Mouse (Mus musculus): ENCODE data around the gene Atp6v0a4.

The Atp6v0a4 gene

DNA sequence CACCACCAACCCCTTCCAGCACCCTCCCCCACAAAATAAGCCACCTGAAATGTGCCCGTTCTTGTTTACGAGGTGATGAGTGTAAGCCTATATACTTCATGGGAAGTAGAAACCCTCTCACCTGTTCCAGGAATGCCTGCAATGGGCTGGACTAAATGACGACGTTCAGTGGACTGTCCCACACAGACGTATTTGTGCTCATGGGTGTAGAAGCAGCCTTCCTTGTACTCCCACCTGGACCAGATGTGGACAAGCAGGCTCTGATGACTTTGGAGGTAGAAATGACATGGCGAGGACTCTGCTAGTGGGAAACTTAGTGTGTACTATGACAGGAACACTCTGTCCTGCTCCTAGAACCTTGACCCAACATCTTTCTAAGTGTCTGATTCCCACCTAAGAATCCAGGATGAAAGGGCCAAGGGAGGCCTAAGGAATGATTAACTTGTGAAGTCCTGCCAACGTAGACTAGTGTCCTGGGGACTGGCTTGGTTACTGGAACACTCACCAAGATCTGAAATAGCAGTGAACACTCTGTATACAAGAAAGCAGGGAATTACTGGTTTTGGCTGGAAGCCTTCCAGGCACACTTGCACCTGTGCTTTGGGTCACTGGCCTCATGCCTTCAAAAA lies at the start of gene Atp6v0a4:
Atp6v0a4 (minus strand) TSS at position 380 of the 629 bp plus-strand sequence.
- H3K27me3 ChIP-seq (ENCODE audit: control insufficient read depth, insufficient read depth, low read length, poor library complexity, severe bottlenecking), result no peaks in the 10 kb centered on the region
- no peaks in the 10 kb centered on the region for H3K36me3 ChIP-seq (ENCODE audit: control insufficient read depth, insufficient read depth, low read length, poor library complexity, severe bottlenecking)
- no peak for DNase-seq (ENCODE audit: low read depth, low spot score)

DNA sequence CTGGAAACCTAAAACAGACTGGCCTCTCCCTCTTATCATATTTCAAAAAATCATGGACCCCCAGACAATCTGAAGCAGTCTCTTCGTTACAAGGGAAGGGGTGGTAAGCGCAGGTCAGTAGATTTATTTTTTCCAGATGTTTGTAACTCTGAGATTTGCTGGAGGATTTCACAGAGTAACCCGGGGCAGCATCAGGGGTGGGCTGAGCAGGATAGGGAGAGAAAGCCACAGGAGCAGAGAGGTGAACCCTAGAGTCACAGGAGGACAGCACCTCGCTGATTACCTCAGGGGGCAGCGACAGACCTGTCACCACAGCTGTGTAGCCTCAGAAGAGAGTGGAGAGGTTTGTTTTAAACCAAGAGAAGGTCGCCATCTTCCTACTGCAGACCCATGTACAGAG lies 41.0 kb upstream of the Atp6v0a4 start:
- no peaks in the 10 kb centered on the region for H3K36me3 ChIP-seq (ENCODE audit: control insufficient read depth, insufficient read depth, low read length, poor library complexity, severe bottlenecking)
- no peak for DNase-seq (ENCODE audit: low read depth, low spot score)
- H3K27me3 ChIP-seq (ENCODE audit: control insufficient read depth, insufficient read depth, low read length, poor library complexity, severe bottlenecking), result no peaks in the 10 kb centered on the region

DNA sequence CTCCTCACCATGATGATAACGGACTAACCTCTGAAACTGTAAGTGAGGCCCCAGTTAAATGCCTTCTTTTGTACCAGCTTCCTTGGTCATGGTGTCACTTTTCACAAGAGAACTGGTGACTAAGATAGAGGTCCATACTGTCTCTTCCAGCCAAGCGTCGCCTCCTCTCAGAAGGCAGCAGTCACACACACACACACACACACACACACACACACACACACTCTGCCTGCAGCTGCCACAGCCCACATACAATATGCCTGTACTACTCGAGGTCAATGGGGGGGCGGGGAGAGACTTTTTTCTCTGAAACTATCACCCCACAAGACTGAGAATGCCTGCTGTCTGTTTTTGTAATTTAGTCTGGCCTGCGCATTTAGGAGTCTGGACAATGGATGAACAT lies 40.3 kb upstream of the Atp6v0a4 start:
- DNase-seq (ENCODE audit: low read depth, low spot score), result no peak
- H3K27me3 ChIP-seq (ENCODE audit: control insufficient read depth, insufficient read depth, low read length, poor library complexity, severe bottlenecking), result no peaks in the 10 kb centered on the region
- no peaks in the 10 kb centered on the region for H3K36me3 ChIP-seq (ENCODE audit: control insufficient read depth, insufficient read depth, low read length, poor library complexity, severe bottlenecking)

DNA sequence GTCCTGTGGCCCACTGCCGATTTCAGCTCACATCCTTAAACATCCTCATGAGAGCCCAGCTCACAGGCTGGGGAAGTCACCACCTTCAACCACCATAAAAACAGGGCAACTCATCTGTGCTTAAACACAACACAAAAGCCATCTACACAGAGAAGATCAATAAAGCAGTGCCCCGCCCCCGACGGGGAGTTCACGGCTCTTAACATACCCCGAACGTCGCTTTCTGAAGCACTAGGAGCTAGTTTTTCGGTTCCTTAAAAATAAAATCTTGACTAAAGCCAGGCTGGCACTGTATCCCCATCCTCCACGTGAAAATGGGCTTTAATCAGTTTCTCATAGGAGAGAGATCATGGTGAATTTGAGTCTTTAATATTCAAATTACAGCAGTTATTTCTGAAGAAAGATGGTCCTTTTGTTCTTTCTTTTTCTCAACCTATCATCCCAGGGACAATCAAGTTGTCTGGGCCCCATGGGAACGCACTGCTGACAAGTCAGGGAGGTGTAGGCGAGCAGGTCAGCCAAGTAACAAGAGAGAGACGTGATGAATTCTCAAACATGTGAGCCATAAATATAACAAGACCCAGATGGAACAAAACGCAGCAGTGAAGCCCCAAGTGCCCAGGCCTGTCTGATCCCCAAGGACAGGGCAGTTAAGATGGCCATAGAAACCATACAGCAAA lies 38.6 kb upstream of the Atp6v0a4 start:
- no peaks in the 10 kb centered on the region for H3K27me3 ChIP-seq (ENCODE audit: control insufficient read depth, insufficient read depth, low read length, poor library complexity, severe bottlenecking)
- no peak for DNase-seq (ENCODE audit: low read depth, low spot score)
- no peaks in the 10 kb centered on the region for H3K36me3 ChIP-seq (ENCODE audit: control insufficient read depth, insufficient read depth, low read length, poor library complexity, severe bottlenecking)

DNA sequence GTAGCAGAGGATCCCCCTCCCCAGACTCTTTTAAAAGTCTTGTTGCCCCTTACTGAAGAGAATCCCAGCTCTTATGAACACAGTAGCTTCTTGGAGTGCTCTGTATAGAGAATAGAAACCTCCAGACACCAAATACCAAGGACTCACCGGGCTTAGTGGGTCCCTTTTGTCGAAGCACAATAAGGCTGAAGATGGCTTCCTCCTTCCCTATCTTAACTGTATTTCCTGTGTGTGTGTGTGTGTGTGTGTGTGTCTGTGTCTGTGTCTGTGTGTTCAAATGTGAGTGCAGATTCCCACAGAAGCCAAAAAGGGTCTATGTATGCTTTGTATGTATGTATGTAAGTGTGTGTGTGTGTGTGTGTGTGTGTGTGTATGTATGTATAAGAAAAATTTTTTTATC lies 36.2 kb upstream of the Atp6v0a4 start:
- Histone ChIP-seq H3K27me3 (ENCODE audit: control insufficient read depth, insufficient read depth, low read length, poor library complexity, severe bottlenecking) (no peaks in the 10 kb centered on the region), H3K36me3 (ENCODE audit: control insufficient read depth, insufficient read depth, low read length, poor library complexity, severe bottlenecking) (no peaks in the 10 kb centered on the region)
- DNase-seq (ENCODE audit: low read depth, low spot score), result no peak

DNA sequence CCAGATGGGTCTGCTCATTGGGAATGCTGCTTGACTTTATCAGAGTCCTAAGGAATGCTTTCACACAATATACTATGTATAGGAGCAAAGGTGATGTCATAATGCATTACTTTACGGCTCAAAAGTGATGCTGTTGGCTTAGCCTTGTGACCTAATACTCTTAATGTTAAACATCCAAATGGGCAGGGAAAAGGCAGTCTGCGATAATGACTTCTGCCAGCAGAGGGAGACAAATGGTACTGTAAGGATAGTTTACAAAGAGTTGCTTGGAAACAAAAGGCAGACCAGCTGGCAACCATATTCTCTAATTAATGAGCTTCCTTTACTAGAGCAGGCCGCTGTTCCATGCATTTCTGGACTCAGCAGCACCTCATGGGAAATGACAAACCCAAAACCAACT lies 35.7 kb upstream of the Atp6v0a4 start:
- Histone ChIP-seq H3K36me3 (ENCODE audit: control insufficient read depth, insufficient read depth, low read length, poor library complexity, severe bottlenecking) (no peaks in the 10 kb centered on the region), H3K27me3 (ENCODE audit: control insufficient read depth, insufficient read depth, low read length, poor library complexity, severe bottlenecking) (no peaks in the 10 kb centered on the region)
- DNase-seq (ENCODE audit: low read depth, low spot score), result peak; percentile 76

DNA sequence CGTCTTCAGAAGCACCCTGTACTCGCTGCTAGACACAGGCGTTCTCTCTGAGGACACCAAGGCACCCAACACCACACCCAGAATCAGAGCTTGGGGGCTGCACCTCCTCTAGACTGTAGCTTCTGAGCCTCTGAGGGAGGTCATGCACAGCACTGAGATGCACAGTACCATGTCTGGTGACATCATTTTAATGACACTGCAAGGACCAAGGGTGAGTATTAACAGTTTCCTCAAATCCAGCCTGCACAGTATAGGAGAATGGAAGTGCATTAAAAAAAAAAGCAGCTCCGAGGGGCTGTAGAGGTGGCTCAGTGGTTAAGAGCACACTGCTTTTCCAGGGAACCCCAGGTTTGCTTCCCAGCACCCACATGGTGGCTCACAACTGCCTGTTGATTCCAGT lies 35.2 kb upstream of the Atp6v0a4 start:
- Histone ChIP-seq H3K27me3 (ENCODE audit: control insufficient read depth, insufficient read depth, low read length, poor library complexity, severe bottlenecking) (no peaks in the 10 kb centered on the region), H3K36me3 (ENCODE audit: control insufficient read depth, insufficient read depth, low read length, poor library complexity, severe bottlenecking) (no peaks in the 10 kb centered on the region)
- no peak for DNase-seq (ENCODE audit: low read depth, low spot score)

DNA sequence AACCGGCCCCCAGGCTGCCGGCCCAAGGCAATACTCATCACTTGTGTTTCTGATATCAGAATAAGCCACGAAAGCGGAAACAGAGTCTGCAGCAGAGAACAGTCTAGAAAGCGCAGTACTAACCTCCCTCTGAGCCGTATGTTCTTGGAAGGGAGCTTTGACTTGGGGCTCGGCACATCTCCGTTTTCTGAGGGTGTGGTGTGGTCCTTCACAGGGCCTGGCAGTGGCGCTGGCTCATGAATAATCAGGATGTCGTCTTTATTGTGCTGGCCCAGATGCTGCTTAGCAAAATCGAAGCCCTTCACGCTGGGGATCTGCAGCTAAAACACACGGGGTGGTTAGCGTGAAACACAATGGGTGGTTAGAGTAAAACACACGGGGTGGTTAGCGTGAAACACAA lies 33.5 kb upstream of the Atp6v0a4 start:
- H3K36me3 ChIP-seq (ENCODE audit: control insufficient read depth, insufficient read depth, low read length, poor library complexity, severe bottlenecking), result no peaks in the 10 kb centered on the region
- DNase-seq (ENCODE audit: low read depth, low spot score), result no peak
- no peaks in the 10 kb centered on the region for H3K27me3 ChIP-seq (ENCODE audit: control insufficient read depth, insufficient read depth, low read length, poor library complexity, severe bottlenecking)

DNA sequence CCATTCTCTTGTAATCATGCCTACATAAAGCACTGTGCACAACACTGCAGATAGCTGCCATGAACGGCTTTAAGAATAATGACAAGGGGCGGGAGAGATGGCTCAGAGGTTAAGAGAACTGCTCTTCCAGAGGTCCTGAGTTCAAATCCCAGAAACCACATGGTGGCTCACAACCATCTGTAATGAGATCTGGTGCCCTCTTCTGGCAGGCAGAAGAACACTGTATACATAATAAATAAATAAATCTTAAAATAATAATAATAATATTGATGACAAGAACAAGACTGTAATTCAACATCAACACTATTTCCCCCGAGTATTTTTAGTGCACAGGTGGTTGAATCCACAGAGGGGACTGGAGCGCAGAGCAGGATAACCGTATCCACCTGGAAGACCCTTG lies 31.8 kb upstream of the Atp6v0a4 start:
- H3K27me3 ChIP-seq (ENCODE audit: control insufficient read depth, insufficient read depth, low read length, poor library complexity, severe bottlenecking), result no peaks in the 10 kb centered on the region

DNA sequence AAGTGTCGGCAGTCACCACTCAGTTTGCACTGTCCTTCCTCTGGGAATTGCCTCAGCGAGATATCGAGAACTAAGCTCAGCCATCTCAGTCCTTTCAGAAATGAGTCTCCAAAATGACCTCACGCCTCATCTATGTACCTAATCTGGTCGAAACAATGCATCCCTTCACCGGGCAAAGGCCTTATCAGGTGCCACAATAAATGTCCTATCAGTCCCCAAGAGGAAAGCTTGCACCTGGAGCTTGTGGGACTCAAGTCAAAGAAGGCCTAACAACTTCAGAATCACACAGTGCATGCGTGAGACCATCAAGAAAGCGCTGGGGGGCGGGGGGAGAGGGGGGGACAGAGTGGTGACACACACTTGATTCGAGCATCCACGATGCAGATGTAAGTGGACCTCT lies 27.9 kb upstream of the Atp6v0a4 start:
- no peaks in the 10 kb centered on the region for H3K27me3 ChIP-seq (ENCODE audit: control insufficient read depth, insufficient read depth, low read length, poor library complexity, severe bottlenecking)
- H3K36me3 ChIP-seq (ENCODE audit: control insufficient read depth, insufficient read depth, low read length, poor library complexity, severe bottlenecking), result no peaks in the 10 kb centered on the region
- no peak for DNase-seq (ENCODE audit: low read depth, low spot score)

More for the DNA sequence above, 31.8 kb upstream of the Atp6v0a4 start:
- DNase-seq (ENCODE audit: low read depth, low spot score), result no peak
- H3K36me3 ChIP-seq (ENCODE audit: control insufficient read depth, insufficient read depth, low read length, poor library complexity, severe bottlenecking), result no peaks in the 10 kb centered on the region

DNA sequence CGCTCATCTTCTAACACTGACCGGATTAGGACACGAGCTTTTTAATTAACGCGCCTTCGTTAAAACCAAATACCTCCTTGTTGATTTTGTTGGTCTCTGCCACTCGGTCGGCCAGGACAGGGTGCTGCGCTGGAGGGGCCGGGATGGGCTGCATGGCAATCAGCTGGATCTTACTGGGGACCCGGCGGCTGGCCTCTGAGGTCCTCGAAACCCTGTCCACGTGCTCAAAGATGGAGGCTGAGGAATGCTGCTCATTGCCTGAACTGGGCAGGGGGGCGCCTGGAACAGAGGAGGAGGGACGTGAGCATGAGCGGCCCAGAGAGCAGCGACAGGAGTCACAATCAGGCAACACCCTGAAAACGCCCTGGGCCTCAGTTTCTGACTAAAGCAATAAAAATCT lies 25.1 kb upstream of the Atp6v0a4 start:
- DNase-seq (ENCODE audit: low read depth, low spot score), result no peak
- no peaks in the 10 kb centered on the region for H3K36me3 ChIP-seq (ENCODE audit: control insufficient read depth, insufficient read depth, low read length, poor library complexity, severe bottlenecking)

DNA sequence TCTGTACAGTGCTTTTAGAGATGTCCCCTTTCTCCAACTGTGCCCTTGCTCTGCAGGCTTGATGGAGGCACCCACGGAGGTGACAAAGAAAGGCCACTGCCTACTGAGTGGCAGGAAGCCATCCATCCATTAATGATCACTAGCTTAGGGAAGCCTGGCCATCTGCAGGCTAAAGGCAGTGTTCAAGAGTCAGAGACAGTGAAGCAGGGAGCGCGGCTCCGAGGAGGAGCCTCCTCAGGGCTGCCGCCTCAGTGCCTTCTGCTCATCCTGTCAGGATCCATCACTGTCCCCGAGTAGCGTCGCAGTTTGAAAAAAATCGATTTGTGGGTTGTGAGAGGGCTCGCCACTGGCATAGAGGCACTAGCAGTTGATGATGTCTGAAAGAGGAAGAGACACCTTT lies 24.2 kb upstream of the Atp6v0a4 start:
- Histone ChIP-seq H3K27me3 (ENCODE audit: control insufficient read depth, insufficient read depth, low read length, poor library complexity, severe bottlenecking) (no peaks in the 10 kb centered on the region), H3K36me3 (ENCODE audit: control insufficient read depth, insufficient read depth, low read length, poor library complexity, severe bottlenecking) (no peaks in the 10 kb centered on the region)
- no peak for DNase-seq (ENCODE audit: low read depth, low spot score)

More for the DNA sequence above, 25.1 kb upstream of the Atp6v0a4 start:
- no peaks in the 10 kb centered on the region for H3K27me3 ChIP-seq (ENCODE audit: control insufficient read depth, insufficient read depth, low read length, poor library complexity, severe bottlenecking)

DNA sequence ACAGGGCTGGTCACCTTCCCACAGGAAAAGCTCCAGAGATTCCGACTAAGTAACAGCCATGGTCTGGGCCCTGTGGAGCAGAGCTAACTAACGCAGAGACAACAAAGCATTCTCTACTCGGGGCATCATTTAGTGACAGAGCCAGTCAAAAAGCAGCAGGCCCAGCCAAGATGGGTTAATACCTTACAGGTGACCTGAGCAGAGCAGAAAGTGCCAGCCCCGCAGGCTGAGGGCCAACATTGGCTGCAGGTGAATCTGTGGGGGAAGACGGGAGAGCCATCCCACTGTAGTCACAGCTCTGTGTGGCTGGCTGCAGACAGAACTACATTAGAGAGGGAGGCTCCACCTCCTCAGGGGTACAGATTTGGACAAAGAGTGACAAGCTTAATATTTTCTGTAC lies 22.9 kb upstream of the Atp6v0a4 start:
- no peak for DNase-seq (ENCODE audit: low read depth, low spot score)
- no peaks in the 10 kb centered on the region for H3K36me3 ChIP-seq (ENCODE audit: control insufficient read depth, insufficient read depth, low read length, poor library complexity, severe bottlenecking)
- H3K27me3 ChIP-seq (ENCODE audit: control insufficient read depth, insufficient read depth, low read length, poor library complexity, severe bottlenecking), result no peaks in the 10 kb centered on the region

DNA sequence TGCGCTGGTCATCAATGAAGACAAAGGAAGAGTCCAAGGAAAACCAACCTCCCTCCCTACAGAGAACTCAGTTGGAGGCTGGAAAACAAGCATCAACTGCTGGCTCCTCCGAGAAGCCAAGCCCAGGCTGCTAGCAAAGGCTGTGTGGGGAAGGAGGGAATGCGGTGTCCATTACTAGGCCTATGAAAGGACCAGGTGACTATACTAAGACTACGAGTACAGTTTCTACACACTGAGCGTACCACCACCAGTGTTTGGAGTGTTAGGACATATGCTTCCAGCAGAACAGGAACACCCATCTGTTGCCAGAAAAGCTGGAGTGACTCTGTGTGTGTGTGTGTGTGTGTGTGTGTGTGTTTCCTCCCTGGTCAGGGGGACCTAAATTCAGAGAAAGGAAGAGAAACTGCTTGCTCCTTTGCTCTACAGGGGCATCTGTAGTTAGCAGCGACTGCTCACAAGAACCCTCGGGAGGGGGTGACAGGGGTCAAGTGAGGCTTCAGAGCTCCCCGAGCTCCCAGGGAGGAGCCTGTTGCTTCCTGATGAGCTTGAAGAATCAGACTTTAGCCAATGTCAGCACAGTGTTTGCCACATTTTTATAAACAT lies 21.2 kb upstream of the Atp6v0a4 start:
- no peaks in the 10 kb centered on the region for H3K36me3 ChIP-seq (ENCODE audit: control insufficient read depth, insufficient read depth, low read length, poor library complexity, severe bottlenecking)
- H3K27me3 ChIP-seq (ENCODE audit: control insufficient read depth, insufficient read depth, low read length, poor library complexity, severe bottlenecking), result no peaks in the 10 kb centered on the region
- DNase-seq (ENCODE audit: low read depth, low spot score), result no peak

DNA sequence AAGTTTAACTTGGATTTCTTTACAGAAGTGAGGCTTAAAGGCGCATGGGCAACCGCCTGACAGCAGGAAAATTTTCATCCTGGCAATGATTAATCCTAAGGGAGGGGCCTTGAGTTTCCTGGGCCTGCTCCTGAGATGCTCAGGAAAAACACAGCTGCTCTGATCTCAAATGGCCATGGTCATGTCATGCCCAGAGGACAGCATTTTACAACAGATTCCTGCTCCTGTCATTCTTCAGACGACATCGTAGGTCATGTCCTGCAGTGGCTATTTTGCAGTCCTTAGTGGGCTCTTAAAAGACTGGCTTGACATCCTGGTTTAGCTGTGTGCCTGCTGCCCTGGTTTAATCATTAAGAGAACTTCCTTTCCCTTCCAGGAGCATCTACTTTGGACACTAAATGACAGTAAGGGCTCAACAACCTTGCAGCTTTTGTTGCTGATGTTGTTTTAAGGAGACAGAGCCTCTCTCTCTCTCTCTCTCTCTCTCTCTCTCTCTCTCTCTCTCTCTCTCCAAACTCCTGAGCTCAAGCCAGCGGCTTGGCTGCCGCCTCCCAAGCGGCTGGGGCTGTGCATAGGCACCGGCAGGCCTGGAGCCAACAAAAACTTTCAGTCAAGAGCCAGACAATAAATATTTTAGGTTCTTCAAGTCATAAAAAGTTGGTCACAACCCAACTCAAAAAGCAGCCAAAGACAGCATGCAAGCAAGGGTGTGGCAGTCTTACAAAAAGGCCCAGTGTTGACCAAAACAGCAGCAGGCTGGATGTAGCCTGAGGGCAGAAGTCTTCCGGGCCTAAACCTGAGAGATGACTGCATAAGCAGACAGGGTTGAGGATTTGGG lies 20.0 kb upstream of the Atp6v0a4 start:
- Histone ChIP-seq H3K27me3 (ENCODE audit: control insufficient read depth, insufficient read depth, low read length, poor library complexity, severe bottlenecking) (no peaks in the 10 kb centered on the region), H3K36me3 (ENCODE audit: control insufficient read depth, insufficient read depth, low read length, poor library complexity, severe bottlenecking) (no peaks in the 10 kb centered on the region)
- no peak for DNase-seq (ENCODE audit: low read depth, low spot score)
